In the genomic region with DNA sequence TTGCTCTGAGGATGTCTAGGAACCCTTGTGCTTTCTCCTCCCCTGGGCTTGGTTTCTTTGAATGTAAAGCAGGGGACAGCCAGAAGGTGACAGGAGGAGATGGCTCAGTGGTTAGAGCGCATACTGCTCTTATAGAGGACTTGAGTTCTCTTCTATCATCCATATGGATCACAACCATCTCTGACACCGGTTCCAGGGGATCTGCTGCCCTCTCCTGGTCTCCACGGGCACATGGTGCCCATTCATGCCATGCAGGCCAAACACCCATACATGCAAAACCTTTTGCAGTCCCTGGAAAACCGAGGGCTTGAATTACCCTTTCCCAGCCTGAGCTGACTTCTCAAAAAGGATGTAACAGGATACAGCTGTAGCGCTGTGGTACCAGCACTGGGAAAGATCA, we compare ENCODE assay signal across 8 mouse cellular contexts. TPM values are rescaled to one million over a fixed set of nuclear protein-coding genes. Genes with fewer than 3 reads are reported as not detected.
A peak's percentile ranks its signal among the peaks of the same experiment; 100 is the strongest.
DNase-seq lines count a peak whose midpoint lies in the region; ATAC-seq and TF ChIP-seq lines count a peak whose summit lies in the region.
"Had no signal": no experiment of that assay in that cellular context is flagged by ENCODE, and none has a peak within 500 bp of the region (broad histone marks: within the 10 kb centered on the region; RNA-seq: fewer than 3 reads in every experiment).

No protein-coding gene starts in this region.

- no peak overlapping the region for H3K27ac ChIP-seq in hindbrain, embryonic 11.5 days (ENCODE audit: low read depth, low read length)
- no peak overlapping the region for H3K27ac ChIP-seq in hindbrain, embryonic 10.5 days
- no peak overlapping the region for H3K27ac ChIP-seq in midbrain, embryonic 14.5 days (replicated peaks; ENCODE audit: low read depth, low read length)
- no peak overlapping the region for H3K27ac ChIP-seq in midbrain, embryonic 16.5 days (ENCODE audit: low read length)
- H3K27ac ChIP-seq in olfactory bulb, adult 2 months (ENCODE audit: insufficient read depth, low read depth, low read length), result no peak overlapping the region
- H3K27ac ChIP-seq: embryonic facial prominence, embryonic 12.5 days had no signal

- H3K9ac ChIP-seq in hindbrain, embryonic 11.5 days (ENCODE audit: low read depth, low read length), result no peak overlapping the region
- H3K9ac ChIP-seq in midbrain, embryonic 14.5 days (replicated peaks; ENCODE audit: low read length), result no peak overlapping the region
- H3K9ac ChIP-seq in midbrain, embryonic 16.5 days (ENCODE audit: low read depth, low read length), result no peak overlapping the region
- H3K9ac ChIP-seq: embryonic facial prominence, embryonic 12.5 days had no signal

- no peaks in the 10 kb centered on the region for H3K36me3 ChIP-seq in hindbrain, embryonic 11.5 days (ENCODE audit: control insufficient read depth, insufficient read depth, low read length)
- no peaks in the 10 kb centered on the region for H3K36me3 ChIP-seq in hindbrain, embryonic 10.5 days
- no peaks in the 10 kb centered on the region for H3K36me3 ChIP-seq in midbrain, embryonic 14.5 days (ENCODE audit: control insufficient read depth, insufficient read depth, low read length)
- 0 out of 2 replicates have a peak, but pooled peaks cover 13% of the 10 kb centered on the region for H3K36me3 ChIP-seq in midbrain, embryonic 16.5 days (ENCODE audit: control insufficient read depth, insufficient read depth, low read length)
- H3K36me3 ChIP-seq: embryonic facial prominence, embryonic 12.5 days had no signal

- no peak overlapping the region for H3K4me3 ChIP-seq in hindbrain, embryonic 11.5 days (ENCODE audit: low read depth, low read length)
- H3K4me3 ChIP-seq in hindbrain, embryonic 10.5 days, result no peak overlapping the region
- H3K4me3 ChIP-seq in midbrain, embryonic 14.5 days (replicated peaks; ENCODE audit: low read depth, low read length), result no peak overlapping the region
- no peak overlapping the region for H3K4me3 ChIP-seq in midbrain, embryonic 16.5 days (ENCODE audit: low read depth, low read length)
- H3K4me3 ChIP-seq in olfactory bulb, adult 2 months (ENCODE audit: insufficient read depth, low read depth, low read length), result no peak overlapping the region
- H3K4me3 ChIP-seq: embryonic facial prominence, embryonic 12.5 days had no signal

- no peaks in the 10 kb centered on the region for H3K27me3 ChIP-seq in hindbrain, embryonic 11.5 days (ENCODE audit: control insufficient read depth, insufficient read depth, low read length)
- no peaks in the 10 kb centered on the region for H3K27me3 ChIP-seq in hindbrain, embryonic 10.5 days (ENCODE audit: insufficient read depth, poor library complexity, severe bottlenecking)
- no peaks in the 10 kb centered on the region for H3K27me3 ChIP-seq in midbrain, embryonic 14.5 days (ENCODE audit: control insufficient read depth, insufficient read depth, low read length)
- H3K27me3 ChIP-seq in midbrain, embryonic 16.5 days (ENCODE audit: control insufficient read depth, insufficient read depth, low read depth, low read length), result no peaks in the 10 kb centered on the region
- H3K27me3 ChIP-seq: embryonic facial prominence, embryonic 12.5 days had no signal

- TF ChIP-seq CTCF in olfactory bulb, adult 2 months (IDR thresholded peaks at IDR 0.05; ENCODE audit: insufficient read depth, low read depth, low read length), result peak; percentile 35; the same call in 1 of the 2 replicates

- WGBS in hindbrain, embryonic 11.5 days, result 68% methylated on average over 5 of the region's 5 CpGs
- 68% methylated on average over 5 of the region's 5 CpGs for WGBS in hindbrain, embryonic 10.5 days
- 73% methylated on average over 5 of the region's 5 CpGs for WGBS in midbrain, embryonic 14.5 days
- 66% methylated on average over 5 of the region's 5 CpGs for WGBS in midbrain, embryonic 16.5 days
- WGBS in olfactory bulb, adult 2 months, result 63% methylated on average over 5 of the region's 5 CpGs

- no peaks in the 10 kb centered on the region for H3K4me1 ChIP-seq in hindbrain, embryonic 11.5 days (replicated peaks; ENCODE audit: control insufficient read depth, insufficient read depth, low read length)
- 0 out of 2 replicates have a peak, but pooled peaks cover 7% of the 10 kb centered on the region for H3K4me1 ChIP-seq in hindbrain, embryonic 10.5 days (replicated peaks)
- H3K4me1 ChIP-seq in midbrain, embryonic 14.5 days (ENCODE audit: control insufficient read depth, insufficient read depth, low read length), result no peaks in the 10 kb centered on the region
- H3K4me1 ChIP-seq in midbrain, embryonic 16.5 days (ENCODE audit: control insufficient read depth, insufficient read depth, low read length), result no peaks in the 10 kb centered on the region
- no peaks in the 10 kb centered on the region for H3K4me1 ChIP-seq in olfactory bulb, adult 2 months (ENCODE audit: control insufficient read depth, insufficient read depth, low read length)

- ATAC-seq in hindbrain, embryonic 11.5 days (ENCODE audit: low FRiP score), result no peak
- ATAC-seq in midbrain, embryonic 14.5 days (ENCODE audit: low FRiP score, low TSS enrichment), result no peak
- ATAC-seq in midbrain, embryonic 16.5 days, result no peak

- DNase-seq in hindbrain, embryonic 11.5 days (ENCODE audit: low spot score), result peak; percentile 18
- no peak for DNase-seq in hindbrain, embryonic 10.5 days (ENCODE audit: low spot score)
- DNase-seq in midbrain, embryonic 14.5 days, result peak; percentile 39
- peak; percentile 57 for DNase-seq in NIH3T3 (ENCODE audit: low read depth)
- no peak for DNase-seq in yolk sac, embryonic 10.5 days (ENCODE audit: low spot score)

- H3K4me2 ChIP-seq in hindbrain, embryonic 11.5 days (replicated peaks; ENCODE audit: low read depth, low read length), result no peak overlapping the region
- no peak overlapping the region for H3K4me2 ChIP-seq in midbrain, embryonic 14.5 days (ENCODE audit: low read length)
- H3K4me2 ChIP-seq in midbrain, embryonic 16.5 days (ENCODE audit: low read length), result no peak overlapping the region
- H3K4me2 ChIP-seq: embryonic facial prominence, embryonic 12.5 days had no signal

- H3K9me3 ChIP-seq in hindbrain, embryonic 11.5 days (ENCODE audit: control insufficient read depth, low read length), result no peaks in the 10 kb centered on the region
- no peaks in the 10 kb centered on the region for H3K9me3 ChIP-seq in hindbrain, embryonic 10.5 days
- H3K9me3 ChIP-seq in midbrain, embryonic 14.5 days (ENCODE audit: control insufficient read depth, low read length), result no peaks in the 10 kb centered on the region
- no peaks in the 10 kb centered on the region for H3K9me3 ChIP-seq in midbrain, embryonic 16.5 days (replicated peaks; ENCODE audit: control insufficient read depth, low read length, poor library complexity, severe bottlenecking)
- H3K9me3 ChIP-seq: embryonic facial prominence, embryonic 12.5 days had no signal

- no peak for TF ChIP-seq POLR2A in olfactory bulb, adult 2 months (IDR thresholded peaks at IDR 0.05; ENCODE audit: insufficient read depth, low read depth, low read length)

RNA-seq across cellular contexts. Expression of gene Gas6, which starts 27.3 kb away (rescaled TPM):
- polyA plus RNA-seq in hindbrain, embryonic 11.5 days (2014; fragmentation: Nextera tagmentation; extraction: Ambion mirVana), result 5.9 and 9.8 TPM in 2 replicates
- 12.9 and 15.8 TPM in 2 replicates for polyA plus RNA-seq in hindbrain, embryonic 10.5 days (2016; fragmentation: Nextera tagmentation; extraction: Ambion mirVana)
- polyA plus RNA-seq in midbrain, embryonic 14.5 days (2014; fragmentation: Nextera tagmentation; extraction: Ambion mirVana), result 17.7 and 19.2 TPM in 2 replicates
- 37.7 and 45.7 TPM in 2 replicates for polyA plus RNA-seq in midbrain, embryonic 16.5 days (2015; fragmentation: Nextera tagmentation; extraction: Ambion mirVana)
- not detected in 2 replicates for polyA plus RNA-seq in olfactory bulb, adult 2 months (2012; ENCODE audit: insufficient read depth, insufficient read length, low replicate concordance, missing spikeins)

RNA-seq across cellular contexts. Expression of gene Tmem255b, which starts 32.0 kb away (rescaled TPM):
- not detected in 2 replicates for polyA plus RNA-seq in hindbrain, embryonic 11.5 days (2014; fragmentation: Nextera tagmentation; extraction: Ambion mirVana)
- 0.27 and 0.56 TPM in 2 replicates for polyA plus RNA-seq in hindbrain, embryonic 10.5 days (2016; fragmentation: Nextera tagmentation; extraction: Ambion mirVana)
- polyA plus RNA-seq in midbrain, embryonic 14.5 days (2014; fragmentation: Nextera tagmentation; extraction: Ambion mirVana), result 0.29 TPM in 1 of 2 replicates, not detected in the other
- 0.32 and 1.0 TPM in 2 replicates for polyA plus RNA-seq in midbrain, embryonic 16.5 days (2015; fragmentation: Nextera tagmentation; extraction: Ambion mirVana)
- not detected in 2 replicates for polyA plus RNA-seq in olfactory bulb, adult 2 months (2012; ENCODE audit: insufficient read depth, insufficient read length, low replicate concordance, missing spikeins)

Comparison
In these comparisons a context has a peak if more than half of its experiments do, and no peak if none do; other contexts are left out.
1. DNase-seq: peak in hindbrain, embryonic 11.5 days (single experiment), midbrain, embryonic 14.5 days (single experiment) and NIH3T3 (single experiment); none in hindbrain, embryonic 10.5 days (single experiment) and yolk sac, embryonic 10.5 days (single experiment).